Mouse (Mus musculus) megakaryocyte, embryonic 14.5 days (primary cell): Measurements from ENCODE around the gene Fam192a.

Experiments used
- FLI1 ChIP-seq: IDR thresholded peaks from 2 replicates; pipeline ENCODE4 v1.6.1; 2012; ENCODE audit warnings: low read length, inconsistent platforms, mixed read lengths
- GATA1 ChIP-seq: IDR thresholded peaks from 3 replicates; pipeline ENCODE4 v1.6.1; 2012; ENCODE audit warnings: mixed read lengths, low read length, inconsistent platforms, borderline replicate concordance

DNA sequence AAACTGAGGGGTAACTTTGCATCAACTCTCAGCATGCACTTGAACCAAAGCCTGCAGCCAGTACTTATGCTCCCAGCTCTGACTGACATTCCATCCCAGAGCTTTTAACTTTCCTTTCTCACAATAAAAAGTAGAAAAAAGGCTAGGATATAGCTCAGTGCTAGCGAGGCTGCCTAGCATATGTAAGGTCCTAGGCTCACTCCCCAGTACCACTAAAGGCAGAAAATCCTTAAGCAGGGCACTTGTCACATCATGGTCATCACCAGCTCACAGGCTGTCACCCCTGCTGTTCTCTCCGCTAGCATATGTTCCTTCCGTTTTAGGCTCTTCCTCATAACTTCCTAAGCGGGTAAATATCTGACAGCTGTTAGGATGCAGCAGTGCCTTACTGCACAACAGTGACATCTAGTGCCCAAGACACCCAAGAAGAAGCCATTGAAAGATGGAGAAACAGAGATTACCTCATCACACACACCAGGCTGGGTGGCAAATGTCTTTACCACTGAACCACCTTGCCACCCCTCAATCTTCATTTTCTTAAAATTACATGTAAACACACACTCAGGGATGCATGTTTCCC, 17.5 kb downstream of the Fam192a start:
- TF ChIP-seq FLI1 (no peak), GATA1 (no peak)
